ENCODE assay signal across 1 mouse cellular context in genomic region chr3:135440221-135440620, GRCm38 (mm10).
TF ChIP-seq lines count a peak whose summit lies in the region.

No protein-coding gene starts in this region.

TF ChIP-seq in MEL, 35 proteins besides CTCF, POLR2A, EP300 and RAD21 (continued from another document):
- peak; percentile 72 for TF ChIP-seq SIN3A (IDR thresholded peaks at IDR 0.05; ENCODE audit: low read length)
- TF ChIP-seq TCF12 (IDR thresholded peaks at IDR 0.05; ENCODE audit: low read depth, low read length) = no peak
- peak; percentile 69 for TF ChIP-seq TBP (IDR thresholded peaks at IDR 0.05; ENCODE audit: low read depth, low read length)
- peak; percentile 97 for TF ChIP-seq CHD1 (IDR thresholded peaks at IDR 0.05; ENCODE audit: low read depth, low read length)
- TF ChIP-seq MYC (IDR thresholded peaks at IDR 0.05; ENCODE audit: low read depth, low read length) = no peak
- TF ChIP-seq UBTF (IDR thresholded peaks at IDR 0.05; ENCODE audit: borderline replicate concordance, insufficient read depth, low read depth, low read length) = no peak
- no peak for TF ChIP-seq KAT2A (conservative IDR thresholded peaks at IDR 0.05; ENCODE audit: low read depth, low read length)
- no peak for TF ChIP-seq ZC3H11A (IDR thresholded peaks at IDR 0.05; ENCODE audit: low read depth, low read length)
- no peak for TF ChIP-seq ZNF384 (IDR thresholded peaks at IDR 0.05; ENCODE audit: low read depth, low read length)
- peak; percentile 77; the same call in 1 of the 2 replicates for TF ChIP-seq POLR2AphosphoS5 (IDR thresholded peaks at IDR 0.05; ENCODE audit: borderline replicate concordance, low read depth, low read length)
- TF ChIP-seq MXI1 (IDR thresholded peaks at IDR 0.05; ENCODE audit: low read depth, low read length) = peak; percentile 18
- TF ChIP-seq NELFE (IDR thresholded peaks at IDR 0.05; ENCODE audit: low read depth, low read length) = no peak
